Mouse (Mus musculus) left cerebral cortex, adult 8-10 months (tissue): ENCODE measurements around the gene Nenf. TPM values are rescaled to one million over a fixed set of nuclear protein-coding genes. Genes with fewer than 3 reads are reported as not detected.

ENCODE experiments used
- total RNA-seq, 4 experiments: library from RNA; stranded (reverse); gene quantifications; 2 replicates each; pipeline ENCODE4 v1.2.4; 2022

Nenf gene
- total RNA-seq, 4 experiments from 2014 or later = 70.3 to 81.7 (median 76.9) TPM

Other genes starting within 250 kb of the Nenf start
- gene Batf3, start 220.3 kb downstream of the Nenf start, total RNA-seq = 1 to 10 TPM in 3 of 4 experiments, under 1 TPM in 1; 0.89 to 5.4 (median 3.9) TPM
- gene Fam71a, start 153.4 kb downstream of the Nenf start, total RNA-seq = not detected
- 1 to 10 TPM; 1.0 to 4.6 (median 2.5) TPM for gene Atf3, start 100.2 kb downstream of the Nenf start, total RNA-seq
- 10 to 100 TPM in 1 of 4 experiments, 1 to 10 TPM in 3; 8.8 to 12.0 (median 9.6) TPM for gene Tmem206, start 7.7 kb upstream of the Nenf start, total RNA-seq
- gene Ppp2r5a, start 85.1 kb upstream of the Nenf start, total RNA-seq = 10 to 100 TPM; 73.1 to 84.9 (median 78.6) TPM